Mouse (Mus musculus) mouse embryonic stem cell (cell line): ENCODE results near the gene Slitrk6.

Source experiments
- in situ Hi-C, 2 experiments: fragments of 300-500 bp; cut with MboI; formaldehyde crosslinking; loops; 1 replicate in 1 of 2; 3 replicates in 1 of 2; pipeline ENCODE4 v1.14.3; 2019 to 2020; ENCODE audit warnings: low sequenced_read_pairs in 2 of 2, low pct_unique_long_range_greater_than_20kb in 1 of 2, mixed read lengths in 1 of 2; ENCODE audit not compliant: unreplicated experiment in 1 of 2

The Slitrk6 gene

GRCm38 (mm10) chr14:110754484-110755307 is at the start of gene Slitrk6:
Gene Slitrk6 (minus strand): TSS chr14:110755149.
- in situ Hi-C loops, result loop anchor here in 1 of 2 experiments (25.0 kb wide), 1 partner anchor 867 kb away; no protein-coding TSS in a partner anchor

- in situ Hi-C loops, result no loop called here
These were observed 22.6 kb upstream of the Slitrk6 start for GRCm38 (mm10) chr14:110777546-110777945.

GRCm38 (mm10) chr14:110770694-110771093 is 15.7 kb upstream of the Slitrk6 start:
- in situ Hi-C loops, result loop anchor here in 1 of 2 experiments (25.0 kb wide), 1 partner anchor 883 kb away; no protein-coding TSS in a partner anchor

GRCm38 (mm10) chr14:110762588-110763220 is 7.8 kb upstream of the Slitrk6 start:
- in situ Hi-C loops, result loop anchor here in 1 of 2 experiments (25.0 kb wide), 1 partner anchor 875 kb away; no protein-coding TSS in a partner anchor

DNA sequence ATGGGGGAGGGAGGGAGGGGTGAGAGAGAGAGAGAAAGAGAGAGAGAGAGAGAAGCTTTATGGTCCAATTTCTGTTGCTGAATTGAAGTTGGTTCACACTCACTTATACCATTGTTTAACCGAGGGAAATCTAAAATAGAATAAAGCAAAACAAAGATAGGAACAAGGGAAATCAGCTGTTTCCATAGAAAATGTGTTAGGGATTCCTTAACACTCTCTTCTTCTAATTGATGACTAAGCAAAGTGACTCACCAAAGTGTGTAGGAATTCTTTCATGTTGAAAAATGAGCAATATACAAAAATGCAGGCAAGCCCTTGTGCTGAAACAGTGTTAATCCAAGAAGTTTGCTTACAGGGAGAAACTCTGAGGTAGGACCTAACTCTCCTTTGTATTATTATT is 6.0 kb upstream of the Slitrk6 start:
- in situ Hi-C loops, result loop anchor here in 1 of 2 experiments (25.0 kb wide), 1 partner anchor 874 kb away; no protein-coding TSS in a partner anchor

- in situ Hi-C loops, result loop anchor here in 1 of 2 experiments (25.0 kb wide), 1 partner anchor 868 kb away; no protein-coding TSS in a partner anchor
These were observed 330 bp upstream of the Slitrk6 start for GRCm38 (mm10) chr14:110755308-110755650.

GRCm38 (mm10) chr14:110739861-110740260 is 15.1 kb downstream of the Slitrk6 start:
- in situ Hi-C loops, result no loop called here

DNA sequence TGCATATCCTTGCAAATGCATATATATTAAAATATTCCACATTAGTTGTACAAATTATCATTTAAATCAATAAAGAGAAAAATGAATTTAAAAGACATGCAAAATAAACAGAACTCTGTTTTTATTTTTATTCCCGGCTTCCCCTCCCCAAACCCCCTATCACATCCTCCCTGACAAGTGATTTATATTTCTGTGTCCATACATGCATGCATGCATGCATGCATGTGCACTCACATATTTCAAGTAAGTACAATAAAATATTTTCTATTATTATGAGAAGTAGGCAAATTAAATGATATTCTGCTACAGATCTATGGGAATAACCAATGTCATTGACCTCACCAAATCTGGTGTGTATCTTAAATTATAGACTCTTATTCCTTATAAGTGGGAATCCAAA is 15.6 kb downstream of the Slitrk6 start:
- in situ Hi-C loops, result no loop called here

DNA sequence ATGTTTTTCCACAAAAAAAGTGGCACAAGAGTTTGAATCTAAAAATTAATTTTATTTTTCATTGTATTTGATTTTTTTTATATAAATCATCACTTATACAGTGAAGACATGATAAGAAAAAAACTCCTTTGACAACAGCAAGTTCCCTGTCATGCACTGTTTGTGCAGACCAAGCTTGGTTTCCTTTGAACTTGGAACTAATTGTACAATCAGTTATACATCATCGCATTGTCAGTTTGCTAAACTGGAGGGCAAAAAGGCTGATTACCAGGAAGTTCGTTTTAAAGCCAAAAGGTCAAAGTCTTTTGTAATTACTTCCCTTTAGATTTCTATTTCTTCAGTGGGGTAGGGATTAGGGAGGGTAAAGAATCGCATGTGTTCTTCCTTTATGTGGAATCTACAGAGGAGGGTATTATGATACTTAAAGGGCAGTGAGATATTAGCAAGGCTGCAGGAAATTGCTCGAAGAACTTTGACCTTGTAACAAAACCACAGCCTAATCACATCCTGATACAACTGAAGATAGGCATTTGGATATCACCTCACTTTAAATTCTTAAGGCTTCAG is 26.5 kb downstream of the Slitrk6 start:
- in situ Hi-C loops, result no loop called here

DNA sequence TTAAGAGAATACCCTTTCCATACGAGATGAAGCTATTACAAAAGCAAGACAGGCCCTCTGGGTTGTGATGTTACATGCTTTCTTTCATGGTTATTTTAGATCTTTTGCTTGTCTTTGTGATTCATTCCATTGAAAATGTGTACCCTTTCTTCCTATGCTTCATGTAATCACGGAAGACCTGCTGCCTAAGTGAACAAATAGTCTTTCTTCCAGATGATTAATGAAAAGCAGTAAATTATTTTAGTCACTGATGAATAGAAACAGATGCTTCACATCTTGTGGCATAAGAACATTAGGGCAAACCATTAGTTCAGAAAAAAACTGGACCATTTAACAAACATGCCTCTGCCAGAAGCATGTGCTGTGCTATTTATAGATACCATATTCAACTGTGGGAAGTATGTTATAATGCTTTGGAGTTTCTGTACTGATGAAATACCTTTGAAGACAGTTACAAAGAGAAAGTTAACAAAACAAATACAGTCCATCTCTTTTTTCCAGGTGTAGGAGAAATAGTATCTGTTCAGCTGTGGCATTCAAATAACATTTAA is 30.8 kb downstream of the Slitrk6 start:
- in situ Hi-C loops, result no loop called here
